Mouse (Mus musculus) megakaryocyte-erythroid progenitor cell, adult 5 weeks (primary cell): ENCODE data around the gene Fbf1. TPM values are rescaled to one million over a fixed set of nuclear protein-coding genes. Genes with fewer than 3 reads are reported as not detected.

Source experiments
- polyA plus RNA-seq: library from polyadenylated mRNA; stranded (reverse); fragments of >175 nt; gene quantifications from 2 replicates; pipeline ENCODE4 v1.2.3, GENCODE M21; 2012

Fbf1 gene
- polyA plus RNA-seq = 21.1 and 35.1 TPM in 2 replicates

GRCm38 (mm10) chr11:116167884-116168439 lies at the start of gene Fbf1:
Gene Fbf1 (minus strand): TSS chr11:116168166.

GRCm38 (mm10) chr11:116198639-116199531 lies 30.9 kb upstream of the Fbf1 start, which contains the start of the genes Ten1 and Acox1:
Gene Ten1 (plus strand): TSS chr11:116198855.
Gene Acox1 (minus strand): TSS chr11:116199045.

GRCm38 (mm10) chr11:116138468-116139138 lies 29.4 kb downstream of the Fbf1 start, which contains the start of gene Mrpl38:
Gene Mrpl38 (minus strand): TSS chr11:116138868.

GRCm38 (mm10) chr11:116130488-116131205 lies 37.3 kb downstream of the Fbf1 start, which contains the start of gene Trim65:
Gene Trim65 (minus strand): TSS chr11:116131128.

GRCm38 (mm10) chr11:116127156-116127980 lies 40.6 kb downstream of the Fbf1 start, which contains the start of gene Trim47:
Gene Trim47 (minus strand): TSS chr11:116127210.

Other genes starting within 250 kb of the Fbf1 start
- gene Sap30bp, start 234.9 kb downstream of the Fbf1 start, polyA plus RNA-seq = 27.2 and 27.8 TPM in 2 replicates
- 20.8 and 23.6 TPM in 2 replicates for gene Recql5, start 234.7 kb downstream of the Fbf1 start, polyA plus RNA-seq
- 0.71 and 1.1 TPM in 2 replicates for gene Itgb4, start 193.5 kb downstream of the Fbf1 start, polyA plus RNA-seq
- 84.2 and 104 TPM in 2 replicates for gene Galk1, start 155.4 kb downstream of the Fbf1 start, polyA plus RNA-seq
- 1,041 and 1,153 TPM in 2 replicates for gene H3f3b, start 140.2 kb downstream of the Fbf1 start, polyA plus RNA-seq
- gene Unk, start 137.8 kb downstream of the Fbf1 start, polyA plus RNA-seq = 52.5 and 55.4 TPM in 2 replicates
- 87.6 and 108 TPM in 2 replicates for gene Unc13d, start 90.2 kb downstream of the Fbf1 start, polyA plus RNA-seq
- 310 and 331 TPM in 2 replicates for gene Wbp2, start 81.2 kb downstream of the Fbf1 start, polyA plus RNA-seq
- 10.0 and 18.4 TPM in 2 replicates for gene Trim47, start 41.0 kb downstream of the Fbf1 start, polyA plus RNA-seq
- 6.7 and 6.9 TPM in 2 replicates for gene Trim65, start 37.0 kb downstream of the Fbf1 start, polyA plus RNA-seq
- gene Mrpl38, start 29.3 kb downstream of the Fbf1 start, polyA plus RNA-seq = 128 and 145 TPM in 2 replicates
- gene Ten1, start 30.7 kb upstream of the Fbf1 start, polyA plus RNA-seq = 138 and 142 TPM in 2 replicates
- 2.9 and 3.1 TPM in 2 replicates for gene Acox1, start 30.9 kb upstream of the Fbf1 start, polyA plus RNA-seq
- gene Evpl, start 69.9 kb upstream of the Fbf1 start, polyA plus RNA-seq = 1.5 and 3.1 TPM in 2 replicates
- gene Srp68, start 106.1 kb upstream of the Fbf1 start, polyA plus RNA-seq = 59.2 and 66.7 TPM in 2 replicates
- 0.13 and 0.17 TPM in 2 replicates for gene Galr2, start 112.8 kb upstream of the Fbf1 start, polyA plus RNA-seq
- gene Exoc7, start 139.1 kb upstream of the Fbf1 start, polyA plus RNA-seq = 12.4 and 14.8 TPM in 2 replicates
- 0.35 and 1.3 TPM in 2 replicates for gene Foxj1, start 167.2 kb upstream of the Fbf1 start, polyA plus RNA-seq
- gene Rnf157, start 244.9 kb upstream of the Fbf1 start, polyA plus RNA-seq = 9.0 and 10.1 TPM in 2 replicates